Mouse (Mus musculus): ENCODE results near the gene Gpr19. TPM values are rescaled to one million over a fixed set of nuclear protein-coding genes. Genes with fewer than 3 reads are reported as not detected.

Gene Gpr19
- polyA plus RNA-seq, 1 experiment = 27.8 TPM

Other genes with a start within 250 kb of the Gpr19 start
- gene Dusp16, start 106.0 kb downstream of the Gpr19 start, polyA plus RNA-seq (2012; rRNA removed) = 7.3 and 8.4 TPM in 2 replicates
- gene Crebl2, start 68.4 kb downstream of the Gpr19 start, polyA plus RNA-seq (2012; rRNA removed) = 29.2 and 30.2 TPM in 2 replicates
- 28.7 and 30.1 TPM in 2 replicates for gene Cdkn1b, start 21.8 kb upstream of the Gpr19 start, polyA plus RNA-seq (2012; rRNA removed)
- 11.7 and 14.8 TPM in 2 replicates for gene Apold1, start 83.1 kb upstream of the Gpr19 start, polyA plus RNA-seq (2012; rRNA removed)
- 76.1 and 81.4 TPM in 2 replicates for gene Ddx47, start 113.0 kb upstream of the Gpr19 start, polyA plus RNA-seq (2012; rRNA removed)
- gene Gprc5a, start 167.1 kb upstream of the Gpr19 start, polyA plus RNA-seq (2012; rRNA removed) = 0.06 and 0.08 TPM in 2 replicates
- gene Gprc5d, start 219.7 kb upstream of the Gpr19 start, polyA plus RNA-seq (2012; rRNA removed) = 0.48 and 0.59 TPM in 2 replicates

Data from frontal cortex, adult 2 months (tissue).